Mouse (Mus musculus) lung, adult 2 months (tissue): Measurements from ENCODE around the gene Krtap4-6.

Source experiments
- CTCF ChIP-seq: fragments of 200-500 bp; IDR thresholded peaks from 2 replicates; pipeline ENCODE4 v1.5.1; 2011; ENCODE audit warnings: mild to moderate bottlenecking, low read length, control low read depth; ENCODE audit not compliant: insufficient read depth
- POLR2A ChIP-seq: fragments of 200-500 bp; IDR thresholded peaks from 2 replicates; pipeline ENCODE4 v1.6.1; 2011; ENCODE audit warnings: low read depth, mild to moderate bottlenecking, control low read depth, low read length, borderline replicate concordance; ENCODE audit errors: extremely low read depth

DNA sequence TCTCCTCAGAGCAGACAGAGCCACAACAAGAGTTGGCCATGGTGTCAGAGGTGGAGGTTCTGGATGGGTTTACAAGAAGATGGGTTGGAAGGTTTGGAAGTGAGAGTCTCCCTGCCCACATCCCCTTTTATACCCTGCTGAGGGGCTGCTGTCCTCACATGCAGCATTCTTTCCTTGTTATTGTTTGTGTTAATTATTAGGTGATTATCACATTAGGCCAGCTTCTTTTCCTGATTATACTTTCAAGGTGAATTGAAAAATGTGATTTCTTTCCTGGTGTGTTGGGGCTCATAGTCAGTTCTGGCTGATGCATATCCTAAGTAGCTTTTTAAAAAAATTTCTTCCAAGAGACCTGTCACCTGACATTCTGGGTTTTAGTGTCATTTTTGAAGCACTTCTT is at the start of gene Krtap4-6:
- no peak for TF ChIP-seq POLR2A
- no peak for TF ChIP-seq CTCF
